Mouse (Mus musculus): ENCODE results near the gene Cask. TPM values are rescaled to one million over a fixed set of nuclear protein-coding genes. Genes with fewer than 3 reads are reported as not detected.

Cask gene
- polyA plus RNA-seq, 1 experiment from 2014 or later, result 74.3 TPM

DNA sequence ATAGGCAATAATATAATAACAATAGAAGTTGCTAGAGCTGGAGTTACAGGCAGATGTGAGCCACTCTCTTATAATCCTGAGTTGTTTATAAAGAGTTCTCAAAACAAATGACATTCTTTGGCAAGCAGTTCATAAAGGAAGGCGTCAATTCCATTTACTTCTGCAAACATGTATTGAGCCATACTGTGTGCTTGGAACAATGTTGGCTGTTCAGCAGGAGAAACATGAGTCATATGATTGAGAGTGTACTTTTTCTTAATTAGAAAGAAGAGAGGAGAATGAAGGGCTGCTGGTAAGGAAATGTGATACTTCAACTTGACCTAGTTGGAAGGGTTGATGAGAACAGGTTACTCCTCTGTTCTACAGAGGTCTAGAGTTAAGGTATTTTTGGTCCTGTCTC lies 368.6 kb downstream of the Cask start:
- no peak overlapping the region for H3K4me3 ChIP-seq (ENCODE audit: low read depth, low read length)
- H3K9me3 ChIP-seq (replicated peaks; ENCODE audit: control insufficient read depth, low read length, poor library complexity, severe bottlenecking), result 0 out of 2 replicates have a peak, but pooled peaks cover 5% of the 10 kb centered on the region
- H3K36me3 ChIP-seq (ENCODE audit: control insufficient read depth, insufficient read depth, low read length), result no peaks in the 10 kb centered on the region
- no peaks in the 10 kb centered on the region for H3K4me1 ChIP-seq (ENCODE audit: control insufficient read depth, insufficient read depth, low read length)
- WGBS, result 76% methylated on average over 1 of the region's 1 CpGs
- ATAC-seq, result no peak
- no peak overlapping the region for H3K4me2 ChIP-seq (ENCODE audit: low read length)
- H3K27ac ChIP-seq (ENCODE audit: low read length), result no peak overlapping the region
- no peaks in the 10 kb centered on the region for H3K27me3 ChIP-seq (ENCODE audit: control insufficient read depth, insufficient read depth, low read depth, low read length)
- H3K9ac ChIP-seq (ENCODE audit: low read depth, low read length), result no peak overlapping the region

GRCm38 (mm10) chrX:13479570-13479969 lies 371.6 kb downstream of the Cask start:
- no peak for ATAC-seq
- no peaks in the 10 kb centered on the region for H3K36me3 ChIP-seq (ENCODE audit: control insufficient read depth, insufficient read depth, low read length)
- no peak overlapping the region for H3K27ac ChIP-seq (ENCODE audit: low read length)
- H3K4me3 ChIP-seq (ENCODE audit: low read depth, low read length), result no peak overlapping the region
- H3K9ac ChIP-seq (ENCODE audit: low read depth, low read length), result no peak overlapping the region
- H3K4me1 ChIP-seq (ENCODE audit: control insufficient read depth, insufficient read depth, low read length), result no peaks in the 10 kb centered on the region
- no peak overlapping the region for H3K4me2 ChIP-seq (ENCODE audit: low read length)
- no peaks in the 10 kb centered on the region for H3K27me3 ChIP-seq (ENCODE audit: control insufficient read depth, insufficient read depth, low read depth, low read length)
- H3K9me3 ChIP-seq (replicated peaks; ENCODE audit: control insufficient read depth, low read length, poor library complexity, severe bottlenecking), result no peaks in the 10 kb centered on the region; the same call in 1 of the 2 replicates

- ATAC-seq, result no peak
- H3K27me3 ChIP-seq (ENCODE audit: control insufficient read depth, insufficient read depth, low read depth, low read length), result no peaks in the 10 kb centered on the region
- H3K4me1 ChIP-seq (ENCODE audit: control insufficient read depth, insufficient read depth, low read length), result no peaks in the 10 kb centered on the region
- WGBS, result 66% methylated on average over 5 of the region's 5 CpGs
- no peaks in the 10 kb centered on the region for H3K36me3 ChIP-seq (ENCODE audit: control insufficient read depth, insufficient read depth, low read length)
- H3K27ac ChIP-seq (ENCODE audit: low read length), result no peak overlapping the region
- no peak overlapping the region for H3K4me3 ChIP-seq (ENCODE audit: low read depth, low read length)
- H3K9ac ChIP-seq (ENCODE audit: low read depth, low read length), result no peak overlapping the region
- H3K4me2 ChIP-seq (ENCODE audit: low read length), result no peak overlapping the region
- no peaks in the 10 kb centered on the region; the same call in 1 of the 2 replicates for H3K9me3 ChIP-seq (replicated peaks; ENCODE audit: control insufficient read depth, low read length, poor library complexity, severe bottlenecking)
These were observed 372.9 kb downstream of the Cask start for GRCm38 (mm10) chrX:13478298-13478697.

GRCm38 (mm10) chrX:13477596-13477995 lies 373.6 kb downstream of the Cask start:
- Histone ChIP-seq H3K9me3 (replicated peaks; ENCODE audit: control insufficient read depth, low read length, poor library complexity, severe bottlenecking) (no peaks in the 10 kb centered on the region; the same call in 1 of the 2 replicates), H3K4me3 (ENCODE audit: low read depth, low read length) (no peak overlapping the region), H3K27ac (ENCODE audit: low read length) (no peak overlapping the region), H3K27me3 (ENCODE audit: control insufficient read depth, insufficient read depth, low read depth, low read length) (no peaks in the 10 kb centered on the region), H3K4me2 (ENCODE audit: low read length) (no peak overlapping the region), H3K9ac (ENCODE audit: low read depth, low read length) (no peak overlapping the region), H3K4me1 (ENCODE audit: control insufficient read depth, insufficient read depth, low read length) (no peaks in the 10 kb centered on the region), H3K36me3 (ENCODE audit: control insufficient read depth, insufficient read depth, low read length) (no peaks in the 10 kb centered on the region)
- WGBS, result 64% methylated on average over 2 of the region's 2 CpGs
- ATAC-seq, result no peak

- H3K9ac ChIP-seq (ENCODE audit: low read depth, low read length), result no peak overlapping the region
- H3K27me3 ChIP-seq (ENCODE audit: control insufficient read depth, insufficient read depth, low read depth, low read length), result no peaks in the 10 kb centered on the region
- H3K4me1 ChIP-seq (ENCODE audit: control insufficient read depth, insufficient read depth, low read length), result no peaks in the 10 kb centered on the region
- H3K36me3 ChIP-seq (ENCODE audit: control insufficient read depth, insufficient read depth, low read length), result no peaks in the 10 kb centered on the region
- no peak overlapping the region for H3K4me3 ChIP-seq (ENCODE audit: low read depth, low read length)
- H3K9me3 ChIP-seq (replicated peaks; ENCODE audit: control insufficient read depth, low read length, poor library complexity, severe bottlenecking), result no peaks in the 10 kb centered on the region; the same call in 1 of the 2 replicates
- 50% methylated on average over 1 of the region's 1 CpGs for WGBS
- no peak overlapping the region for H3K27ac ChIP-seq (ENCODE audit: low read length)
- ATAC-seq, result no peak
- no peak overlapping the region for H3K4me2 ChIP-seq (ENCODE audit: low read length)
These were observed 375.8 kb downstream of the Cask start for GRCm38 (mm10) chrX:13475382-13475781.

DNA sequence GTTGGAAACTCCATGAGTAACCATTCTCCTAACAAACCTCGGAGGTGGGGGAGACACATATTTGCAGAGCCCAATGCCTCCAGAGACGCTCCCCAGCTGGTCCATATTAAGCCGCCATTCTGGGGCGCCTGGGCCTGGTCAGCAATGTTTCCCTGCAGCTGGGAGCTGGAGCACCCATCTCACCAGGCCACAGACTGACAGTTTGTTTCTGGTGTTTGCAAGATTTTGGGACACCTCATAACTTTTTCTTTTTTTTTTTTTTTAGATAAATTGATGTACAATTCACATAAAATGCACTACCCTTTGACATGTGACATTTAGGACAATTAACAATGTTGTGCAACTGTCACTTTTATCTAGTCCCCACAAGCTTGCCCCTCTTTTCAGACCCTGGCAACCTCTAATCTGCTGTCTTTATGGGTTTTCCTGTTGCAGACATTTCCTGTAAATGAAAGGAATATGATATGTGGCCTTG lies 378.4 kb downstream of the Cask start:
- Histone ChIP-seq H3K4me1 (ENCODE audit: control insufficient read depth, insufficient read depth, low read length) (no peaks in the 10 kb centered on the region), H3K27me3 (ENCODE audit: control insufficient read depth, insufficient read depth, low read depth, low read length) (no peaks in the 10 kb centered on the region), H3K36me3 (ENCODE audit: control insufficient read depth, insufficient read depth, low read length) (no peaks in the 10 kb centered on the region), H3K9ac (ENCODE audit: low read depth, low read length) (no peak overlapping the region), H3K9me3 (replicated peaks; ENCODE audit: control insufficient read depth, low read length, poor library complexity, severe bottlenecking) (no peaks in the 10 kb centered on the region; the same call in 1 of the 2 replicates), H3K4me3 (ENCODE audit: low read depth, low read length) (no peak overlapping the region), H3K27ac (ENCODE audit: low read length) (no peak overlapping the region), H3K4me2 (ENCODE audit: low read length) (no peak overlapping the region)
- 93% methylated on average over 4 of the region's 4 CpGs for WGBS
- no peak for ATAC-seq

GRCm38 (mm10) chrX:13471925-13472324 lies 379.2 kb downstream of the Cask start:
- no peak overlapping the region for H3K4me2 ChIP-seq (ENCODE audit: low read length)
- WGBS, result 72% methylated on average over 3 of the region's 3 CpGs
- ATAC-seq, result no peak
- no peaks in the 10 kb centered on the region; the same call in 1 of the 2 replicates for H3K9me3 ChIP-seq (replicated peaks; ENCODE audit: control insufficient read depth, low read length, poor library complexity, severe bottlenecking)
- no peak overlapping the region for H3K4me3 ChIP-seq (ENCODE audit: low read depth, low read length)
- no peaks in the 10 kb centered on the region for H3K4me1 ChIP-seq (ENCODE audit: control insufficient read depth, insufficient read depth, low read length)
- H3K36me3 ChIP-seq (ENCODE audit: control insufficient read depth, insufficient read depth, low read length), result no peaks in the 10 kb centered on the region
- no peaks in the 10 kb centered on the region for H3K27me3 ChIP-seq (ENCODE audit: control insufficient read depth, insufficient read depth, low read depth, low read length)
- no peak overlapping the region for H3K9ac ChIP-seq (ENCODE audit: low read depth, low read length)
- no peak overlapping the region for H3K27ac ChIP-seq (ENCODE audit: low read length)

DNA sequence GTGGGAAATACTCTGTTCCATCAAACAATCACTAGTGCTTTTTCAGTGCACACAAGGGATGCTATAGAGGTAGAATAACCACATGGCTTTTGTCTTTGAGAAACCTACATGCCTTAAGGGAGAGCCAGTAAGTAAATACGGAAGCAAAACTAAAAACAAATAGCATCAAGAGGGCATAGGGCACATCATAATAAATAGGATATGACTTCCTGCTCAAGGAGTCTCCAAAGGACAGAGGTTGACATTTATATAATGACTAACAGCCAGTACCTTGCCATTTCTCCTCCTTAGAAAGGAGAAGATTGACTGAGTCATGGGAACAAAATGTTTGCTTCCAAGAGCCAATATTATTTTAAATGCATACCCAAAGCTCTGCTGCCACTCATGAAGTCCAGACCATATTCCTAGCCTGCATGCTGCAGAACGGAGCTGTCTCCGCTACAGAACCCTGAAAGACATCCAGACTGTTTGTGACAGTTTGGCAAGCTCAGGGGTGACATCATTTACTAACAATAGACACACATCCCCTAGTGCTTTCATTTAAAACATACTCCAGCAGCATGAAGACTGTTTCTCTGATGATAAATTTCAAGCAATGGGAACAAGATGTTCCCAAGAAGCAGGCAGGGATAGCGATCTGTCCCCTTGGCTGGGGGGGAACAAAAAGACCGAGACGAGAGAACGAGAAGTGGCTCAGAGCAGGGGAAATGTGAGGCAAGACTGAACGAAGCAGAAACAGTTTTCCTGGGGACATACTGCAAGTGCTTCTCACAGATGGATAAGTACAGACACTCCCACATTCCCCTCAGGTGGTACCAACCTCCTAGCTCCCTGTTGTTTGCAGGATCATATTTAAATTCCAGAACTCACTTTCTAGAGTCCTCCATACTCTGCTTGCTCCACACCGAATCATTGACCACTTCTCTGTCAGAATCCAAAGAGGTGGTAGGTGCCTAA lies 381.7 kb downstream of the Cask start:
- no peaks in the 10 kb centered on the region for H3K4me1 ChIP-seq (ENCODE audit: control insufficient read depth, insufficient read depth, low read length)
- no peak for ATAC-seq

DNA sequence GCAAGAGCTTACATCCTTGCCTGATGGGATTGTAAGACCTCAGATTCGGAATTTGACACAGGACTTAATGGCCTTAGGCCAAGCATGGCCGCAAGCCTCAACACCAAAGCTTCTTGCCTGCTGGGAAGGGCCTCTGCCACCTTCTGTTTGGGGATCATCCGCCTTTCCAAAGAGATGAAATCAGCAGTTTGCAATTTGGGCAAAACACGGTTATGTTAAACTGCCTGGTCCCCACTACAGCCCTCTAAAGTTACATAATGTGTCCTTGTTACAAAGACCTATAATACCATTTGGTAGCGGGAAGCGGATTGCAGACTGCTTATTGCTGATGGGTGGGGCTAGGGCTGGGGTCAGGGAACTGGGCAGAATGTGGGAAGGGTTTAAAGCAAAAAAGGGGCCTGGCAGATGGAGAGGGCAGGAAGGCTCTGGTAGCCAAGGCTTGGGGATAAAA lies 384.0 kb downstream of the Cask start:
- Histone ChIP-seq H3K27ac (ENCODE audit: low read length) (no peak overlapping the region), H3K27me3 (ENCODE audit: control insufficient read depth, insufficient read depth, low read depth, low read length) (no peaks in the 10 kb centered on the region), H3K9me3 (replicated peaks; ENCODE audit: control insufficient read depth, low read length, poor library complexity, severe bottlenecking) (no peaks in the 10 kb centered on the region), H3K4me1 (ENCODE audit: control insufficient read depth, insufficient read depth, low read length) (no peaks in the 10 kb centered on the region), H3K4me2 (ENCODE audit: low read length) (no peak overlapping the region), H3K4me3 (ENCODE audit: low read depth, low read length) (no peak overlapping the region), H3K36me3 (ENCODE audit: control insufficient read depth, insufficient read depth, low read length) (no peaks in the 10 kb centered on the region), H3K9ac (ENCODE audit: low read depth, low read length) (no peak overlapping the region)
- WGBS, result 72% methylated on average over 6 of the region's 6 CpGs
- no peak for ATAC-seq

More for the DNA sequence above, 381.7 kb downstream of the Cask start:
- no peak overlapping the region for H3K27ac ChIP-seq (ENCODE audit: low read length)
- H3K27me3 ChIP-seq (ENCODE audit: control insufficient read depth, insufficient read depth, low read depth, low read length), result no peaks in the 10 kb centered on the region
- no peaks in the 10 kb centered on the region for H3K36me3 ChIP-seq (ENCODE audit: control insufficient read depth, insufficient read depth, low read length)
- no peaks in the 10 kb centered on the region for H3K9me3 ChIP-seq (replicated peaks; ENCODE audit: control insufficient read depth, low read length, poor library complexity, severe bottlenecking)
- WGBS, result 71% methylated on average over 9 of the region's 9 CpGs
- no peak overlapping the region for H3K4me3 ChIP-seq (ENCODE audit: low read depth, low read length)
- no peak overlapping the region for H3K4me2 ChIP-seq (ENCODE audit: low read length)
- no peak overlapping the region for H3K9ac ChIP-seq (ENCODE audit: low read depth, low read length)

All from midbrain, embryonic 16.5 days (tissue).